Mouse (Mus musculus) neutrophil, adult 65 days (primary cell): ENCODE measurements around the gene Zbtb16. TPM values are rescaled to one million over a fixed set of nuclear protein-coding genes. Genes with fewer than 3 reads are reported as not detected.

Experiments used
- total RNA-seq: library from RNA; stranded (reverse); gene quantifications from 2 replicates; pipeline ENCODE4 v1.2.4, GENCODE M21; 2023

Zbtb16 gene
- 6.8 and 7.8 TPM in 2 replicates for total RNA-seq

DNA sequence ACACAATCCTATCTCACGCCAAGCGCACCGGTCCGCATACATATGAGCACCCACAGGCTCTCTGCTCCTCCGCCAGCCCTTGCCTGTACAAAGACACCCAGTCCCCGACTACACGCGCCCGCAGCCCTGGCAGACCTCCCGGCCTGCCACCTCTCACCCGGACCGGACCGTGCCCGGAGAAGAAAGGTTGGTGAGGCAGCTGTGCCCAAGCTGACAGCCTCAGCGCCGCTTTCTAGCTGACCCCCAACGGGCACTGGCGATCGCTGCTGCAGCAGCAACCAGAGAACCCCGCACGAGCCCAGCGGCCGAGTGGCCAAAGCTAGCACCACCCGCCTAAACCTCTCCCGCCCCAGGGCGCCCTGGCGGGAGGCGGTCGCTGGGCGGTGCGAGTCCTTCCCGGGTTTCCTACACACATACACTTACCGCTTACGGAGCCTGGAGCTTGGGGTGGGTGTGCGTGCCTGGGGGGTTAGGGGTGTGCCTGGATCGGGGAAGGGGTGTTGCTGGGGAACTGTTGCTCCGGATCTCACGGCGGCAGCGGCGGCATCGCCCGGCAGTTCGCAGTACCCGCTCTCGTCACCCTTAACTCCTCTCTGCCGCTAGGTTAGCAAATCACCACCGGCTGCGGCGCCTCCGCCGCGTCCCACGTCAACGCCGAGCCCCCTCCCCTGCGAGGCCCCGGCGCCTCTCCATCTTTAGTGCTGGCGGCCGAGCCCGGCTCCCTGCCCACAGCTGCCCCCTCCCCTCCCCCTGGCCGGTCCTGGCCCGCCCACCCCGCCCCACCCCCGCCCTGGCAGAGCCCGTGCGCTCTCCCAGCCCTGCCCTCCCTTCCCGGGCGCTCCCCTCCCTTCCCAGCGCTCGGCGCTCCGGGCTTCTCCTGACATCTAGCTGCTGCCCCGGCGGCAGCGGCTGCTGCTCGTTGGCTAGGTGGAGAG, at the start of gene Zbtb16:
Gene Zbtb16 (minus strand): TSS at position 592 of the 935 bp plus-strand sequence.

DNA sequence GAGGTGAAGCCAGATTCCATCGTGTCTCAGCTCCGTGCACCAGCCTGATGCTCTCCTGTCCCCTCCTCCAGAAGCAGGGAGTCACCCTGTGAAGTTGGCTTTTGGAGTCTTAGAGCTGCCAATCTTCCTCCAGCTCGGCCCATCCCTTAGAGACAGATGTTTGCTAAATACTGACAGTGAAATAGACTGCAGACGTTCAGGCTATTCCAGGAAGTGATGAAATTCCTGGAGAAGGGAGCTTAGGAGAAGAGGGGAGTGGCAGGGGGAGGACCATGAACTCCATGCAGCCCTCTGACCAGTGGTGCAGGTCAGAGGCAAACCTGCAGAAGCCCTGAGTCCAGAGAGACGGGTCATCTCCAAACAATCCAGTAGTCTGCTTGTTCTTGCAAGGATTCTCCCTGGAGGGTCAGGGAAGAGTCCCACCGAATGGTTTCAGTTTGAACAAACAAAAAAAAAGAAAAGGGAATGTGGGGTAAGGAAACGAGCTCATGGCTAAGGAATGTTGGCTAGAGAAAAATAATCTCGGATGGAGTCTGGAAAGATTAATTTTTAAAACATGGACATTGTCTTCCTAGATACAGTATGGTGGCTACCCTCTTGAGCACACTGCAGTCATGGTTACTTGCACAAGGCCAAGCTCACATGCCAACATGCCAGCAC, 231.0 kb downstream of the Zbtb16 start, which contains the start of gene Nnmt:
Gene Nnmt (minus strand): TSS at position 215 of the 660 bp plus-strand sequence.

Other genes starting within 250 kb of the Zbtb16 start
- 1.4 TPM in 1 of 2 replicates, not detected in the other for gene Nnmt, start 231.1 kb downstream of the Zbtb16 start, total RNA-seq
- gene Htr3a, start 74.9 kb upstream of the Zbtb16 start, total RNA-seq, result not detected in 2 replicates
- not detected in 2 replicates for gene Htr3b, start 128.8 kb upstream of the Zbtb16 start, total RNA-seq
- gene Usp28, start 149.2 kb upstream of the Zbtb16 start, total RNA-seq, result 7.9 and 15.0 TPM in 2 replicates
- gene Zw10, start 219.4 kb upstream of the Zbtb16 start, total RNA-seq, result 19.4 and 22.2 TPM in 2 replicates
- gene Tmprss5, start 245.0 kb upstream of the Zbtb16 start, total RNA-seq, result not detected in 2 replicates